Mouse (Mus musculus): ENCODE results near the gene Pgap3. TPM values are rescaled to one million over a fixed set of nuclear protein-coding genes. Genes with fewer than 3 reads are reported as not detected.

Gene Pgap3
- polyA plus RNA-seq, 1 experiment from 2014 or later = 6.1 TPM

DNA sequence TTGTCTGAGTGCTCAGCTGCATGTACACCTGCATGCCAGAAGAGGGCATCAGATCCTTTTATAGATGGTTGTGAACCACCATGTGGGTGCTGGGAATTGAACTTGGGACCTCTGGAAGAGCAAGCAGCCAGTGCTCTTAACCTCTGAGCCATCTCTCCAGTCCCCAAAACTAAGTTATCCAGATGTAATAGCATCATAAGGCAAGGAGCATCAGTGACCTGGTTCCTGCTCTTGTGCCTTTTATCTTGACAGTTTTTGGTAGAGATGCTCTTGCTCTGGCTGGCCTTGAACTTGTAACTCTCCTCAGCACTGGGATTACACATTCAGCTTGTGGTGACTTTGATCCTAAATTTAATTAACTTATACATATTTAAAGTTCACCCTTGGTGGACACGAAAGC, 43.4 kb upstream of the Pgap3 start:
- DNase-seq (ENCODE audit: low spot score) (no peak), ATAC-seq (no peak)
- Histone ChIP-seq H3K9me3 (replicated peaks; ENCODE audit: control insufficient read depth, low read length) (no peaks in the 10 kb centered on the region), H3K9ac (ENCODE audit: low read length) (no peak overlapping the region), H3K4me3 (ENCODE audit: low read depth, low read length) (no peak overlapping the region), H3K36me3 (ENCODE audit: control insufficient read depth, insufficient read depth, low read length) (no peaks in the 10 kb centered on the region), H3K27me3 (replicated peaks; ENCODE audit: control insufficient read depth, insufficient read depth, low read length) (peaks cover 27% of the 10 kb centered on the region), H3K27ac (ENCODE audit: low read depth, low read length) (no peak overlapping the region), H3K4me1 (ENCODE audit: control insufficient read depth, insufficient read depth, low read length) (no peaks in the 10 kb centered on the region), H3K4me2 (ENCODE audit: low read length) (no peak overlapping the region)
- 100% methylated on average over 1 of the region's 1 CpGs for WGBS

DNA sequence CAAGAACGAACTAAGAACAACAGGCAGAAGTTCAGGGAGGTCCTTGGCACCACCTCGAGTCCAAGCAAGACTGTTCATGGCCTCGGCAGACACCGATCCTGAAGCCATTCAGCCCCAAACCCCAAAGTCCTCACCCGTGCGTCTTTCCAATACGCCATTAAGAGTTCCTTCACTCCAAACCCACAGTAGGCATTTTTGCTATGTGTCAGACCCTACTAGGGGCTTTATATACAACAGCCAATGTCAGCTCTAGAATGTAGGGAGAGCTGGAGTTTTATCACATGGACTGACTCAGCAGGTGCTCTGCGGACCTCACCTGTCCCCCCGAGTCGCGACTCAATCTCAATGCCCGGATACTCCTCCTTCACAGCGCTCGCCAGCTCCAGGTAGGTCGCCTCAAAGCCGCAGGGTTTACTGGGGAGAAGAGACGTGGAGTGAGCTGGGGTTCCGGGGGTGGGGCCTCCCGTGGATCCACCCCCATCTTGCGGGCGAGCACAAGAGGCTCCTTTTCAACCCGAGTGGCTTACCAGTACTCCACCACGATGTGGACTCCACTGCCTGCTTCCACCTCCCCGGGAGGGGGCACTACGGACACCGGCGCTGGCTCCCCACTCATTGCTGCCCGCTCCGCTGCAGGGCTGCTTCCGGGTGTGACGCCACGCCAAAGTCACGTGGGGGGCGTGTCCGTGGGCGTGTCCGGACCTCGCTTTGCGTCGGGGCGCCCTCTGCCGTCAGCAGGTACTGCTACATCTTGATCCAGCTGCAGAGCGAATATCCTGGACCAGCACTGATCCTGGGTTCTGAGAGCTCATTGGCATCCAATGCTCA, 38.3 kb upstream of the Pgap3 start, which contains the start of gene Mien1:
Gene Mien1, minus strand, starts transcription at position 661 of the 828 bp plus-strand sequence.
- peaks cover 7% of the 10 kb centered on the region for H3K4me1 ChIP-seq (ENCODE audit: control insufficient read depth, insufficient read depth, low read length)
- ATAC-seq = peak; percentile 95
- H3K4me2 ChIP-seq (ENCODE audit: low read length) = peak within 1 kb of the TSS; percentile 77
- H3K36me3 ChIP-seq (ENCODE audit: control insufficient read depth, insufficient read depth, low read length) = peaks cover 13% of the 10 kb centered on the region
- under 1% methylated on average over 43 of the region's 43 CpGs for WGBS
- DNase-seq (ENCODE audit: low spot score) = peak; percentile 92
- H3K27ac ChIP-seq (ENCODE audit: low read depth, low read length) = 0 out of 2 replicates have a peak within 1 kb of the TSS, but pooled peaks have one; percentile 15
- H3K9me3 ChIP-seq (replicated peaks; ENCODE audit: control insufficient read depth, low read length) = no peaks in the 10 kb centered on the region
- H3K4me3 ChIP-seq (ENCODE audit: low read depth, low read length) = peak within 1 kb of the TSS; percentile 55
- H3K9ac ChIP-seq (ENCODE audit: low read length) = peak within 1 kb of the TSS; percentile 71
- H3K27me3 ChIP-seq (replicated peaks; ENCODE audit: control insufficient read depth, insufficient read depth, low read length) = no peaks in the 10 kb centered on the region

DNA sequence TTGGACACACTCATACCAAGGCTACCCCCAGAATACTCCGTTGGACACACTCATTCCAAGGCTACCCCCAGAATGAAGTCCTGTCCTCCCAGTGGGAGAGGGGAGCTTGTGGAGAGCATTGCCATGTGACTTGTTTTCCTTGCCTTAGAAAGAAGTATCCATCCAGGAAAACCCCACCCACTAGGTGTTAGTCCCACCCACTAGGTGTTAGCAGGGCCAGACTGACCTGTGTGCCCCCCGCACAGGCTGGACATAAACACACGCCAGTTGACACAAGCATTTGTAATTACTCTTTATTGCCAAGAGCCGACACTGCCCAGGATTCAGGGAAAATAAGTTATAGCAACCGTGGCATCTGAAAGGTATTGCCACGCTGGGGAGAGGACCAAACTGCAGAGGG, 37.2 kb upstream of the Pgap3 start:
- H3K4me2 ChIP-seq (ENCODE audit: low read length) = no peak overlapping the region
- H3K27me3 ChIP-seq (replicated peaks; ENCODE audit: control insufficient read depth, insufficient read depth, low read length) = no peaks in the 10 kb centered on the region
- peaks cover 13% of the 10 kb centered on the region for H3K36me3 ChIP-seq (ENCODE audit: control insufficient read depth, insufficient read depth, low read length)
- H3K9ac ChIP-seq (ENCODE audit: low read length) = 0 out of 2 replicates have a peak overlapping the region, but pooled peaks have one; percentile 71
- H3K27ac ChIP-seq (ENCODE audit: low read depth, low read length) = no peak overlapping the region
- H3K9me3 ChIP-seq (replicated peaks; ENCODE audit: control insufficient read depth, low read length) = no peaks in the 10 kb centered on the region
- no peak overlapping the region for H3K4me3 ChIP-seq (ENCODE audit: low read depth, low read length)
- ATAC-seq (no peak), DNase-seq (ENCODE audit: low spot score) (no peak)
- H3K4me1 ChIP-seq (ENCODE audit: control insufficient read depth, insufficient read depth, low read length) = peaks cover 7% of the 10 kb centered on the region
- 91% methylated on average over 6 of the region's 6 CpGs for WGBS

DNA sequence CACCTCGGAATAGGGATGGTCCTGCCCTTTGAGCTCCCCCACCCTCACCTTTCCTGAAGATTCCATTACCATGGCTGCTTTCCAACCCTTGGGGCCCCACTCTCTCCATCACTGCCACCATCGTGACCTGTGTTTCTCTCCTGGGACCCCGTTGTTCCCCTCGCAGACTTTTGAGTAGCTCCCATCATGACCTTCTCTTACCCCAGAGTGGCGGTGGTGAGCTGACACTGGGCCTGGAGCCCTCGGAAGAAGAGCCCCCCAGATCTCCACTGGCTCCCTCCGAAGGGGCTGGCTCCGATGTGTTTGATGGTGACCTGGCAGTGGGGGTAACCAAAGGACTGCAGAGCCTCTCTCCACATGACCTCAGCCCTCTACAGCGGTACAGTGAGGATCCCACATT, 35.4 kb upstream of the Pgap3 start:
- Histone ChIP-seq H3K36me3 (ENCODE audit: control insufficient read depth, insufficient read depth, low read length) (peaks cover 13% of the 10 kb centered on the region), H3K4me3 (ENCODE audit: low read depth, low read length) (no peak overlapping the region), H3K4me2 (ENCODE audit: low read length) (no peak overlapping the region), H3K27ac (ENCODE audit: low read depth, low read length) (no peak overlapping the region), H3K4me1 (ENCODE audit: control insufficient read depth, insufficient read depth, low read length) (peaks cover 7% of the 10 kb centered on the region), H3K9ac (ENCODE audit: low read length) (no peak overlapping the region), H3K9me3 (replicated peaks; ENCODE audit: control insufficient read depth, low read length) (no peaks in the 10 kb centered on the region), H3K27me3 (replicated peaks; ENCODE audit: control insufficient read depth, insufficient read depth, low read length) (no peaks in the 10 kb centered on the region)
- DNase-seq (ENCODE audit: low spot score) = no peak
- 94% methylated on average over 9 of the region's 9 CpGs for WGBS
- no peak for ATAC-seq

DNA sequence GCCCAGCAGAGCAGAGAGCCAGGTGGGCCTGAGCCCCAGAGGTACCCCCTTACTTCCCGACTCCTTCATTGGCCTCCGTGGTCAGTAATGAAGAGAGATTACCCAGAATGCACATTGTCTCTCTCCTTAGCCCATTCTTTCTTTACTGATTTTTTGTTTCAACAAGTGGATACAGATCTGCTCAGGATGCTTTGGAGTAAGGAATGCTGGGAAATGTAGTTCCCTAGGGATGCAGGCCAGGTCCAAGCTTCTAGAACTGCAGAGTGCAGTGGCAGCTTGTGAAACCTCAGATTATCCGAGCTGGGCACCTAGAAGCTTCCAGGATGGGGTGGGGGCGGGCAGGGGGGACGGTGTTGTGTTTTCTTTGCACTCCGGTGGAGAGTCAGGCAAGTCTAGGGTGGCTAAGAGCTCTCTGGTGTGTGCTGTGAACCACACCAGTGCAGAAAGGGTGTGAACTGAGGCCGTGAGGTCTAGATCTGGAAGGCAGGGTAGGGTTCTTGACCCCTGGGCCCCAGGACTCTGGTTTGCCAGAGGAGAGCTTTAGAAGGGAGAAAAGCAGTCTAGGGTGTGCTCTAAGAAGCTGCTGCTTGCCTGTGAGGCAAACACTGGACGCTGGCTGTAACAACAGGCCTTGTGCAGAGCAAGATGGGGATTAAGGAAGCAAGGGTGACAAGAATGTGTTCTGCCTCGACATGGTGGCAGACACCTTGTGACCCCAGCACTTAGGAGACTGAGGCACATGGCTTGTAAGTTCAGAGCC, 31.6 kb upstream of the Pgap3 start:
- no peak overlapping the region for H3K9ac ChIP-seq (ENCODE audit: low read length)
- no peak overlapping the region for H3K27ac ChIP-seq (ENCODE audit: low read depth, low read length)
- no peaks in the 10 kb centered on the region for H3K9me3 ChIP-seq (replicated peaks; ENCODE audit: control insufficient read depth, low read length)
- H3K4me3 ChIP-seq (ENCODE audit: low read depth, low read length) = no peak overlapping the region
- DNase-seq (ENCODE audit: low spot score) (no peak), ATAC-seq (no peak)
- H3K27me3 ChIP-seq (replicated peaks; ENCODE audit: control insufficient read depth, insufficient read depth, low read length) = no peaks in the 10 kb centered on the region
- no peaks in the 10 kb centered on the region for H3K4me1 ChIP-seq (ENCODE audit: control insufficient read depth, insufficient read depth, low read length)
- 78% methylated on average over 9 of the region's 9 CpGs for WGBS
- no peak overlapping the region for H3K4me2 ChIP-seq (ENCODE audit: low read length)
- H3K36me3 ChIP-seq (ENCODE audit: control insufficient read depth, insufficient read depth, low read length) = peaks cover 7% of the 10 kb centered on the region

DNA sequence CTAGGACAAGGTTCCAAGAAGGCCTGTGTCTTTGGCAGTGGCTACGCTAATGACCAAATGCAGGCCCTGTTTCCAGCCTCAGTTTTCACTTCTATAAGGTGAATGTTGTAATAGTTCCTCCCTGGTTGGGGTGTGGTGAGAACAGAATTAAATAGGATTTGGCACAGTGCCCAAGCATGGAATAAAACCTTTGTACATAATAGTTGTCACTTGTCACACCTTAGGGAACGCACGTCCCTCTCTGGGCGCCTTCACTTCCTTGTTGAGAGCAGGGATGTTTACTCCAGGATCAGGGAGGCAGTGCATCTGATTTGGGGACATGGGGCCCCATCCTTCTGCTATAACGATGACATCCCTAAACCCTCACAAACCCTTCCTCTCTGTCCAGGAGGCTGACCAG, 28.1 kb upstream of the Pgap3 start:
- H3K27me3 ChIP-seq (replicated peaks; ENCODE audit: control insufficient read depth, insufficient read depth, low read length) = no peaks in the 10 kb centered on the region
- H3K4me2 ChIP-seq (ENCODE audit: low read length) = no peak overlapping the region
- WGBS = 59% methylated on average over 5 of the region's 5 CpGs
- H3K9me3 ChIP-seq (replicated peaks; ENCODE audit: control insufficient read depth, low read length) = no peaks in the 10 kb centered on the region
- DNase-seq (ENCODE audit: low spot score) (no peak), ATAC-seq (no peak)
- no peak overlapping the region for H3K4me3 ChIP-seq (ENCODE audit: low read depth, low read length)
- no peak overlapping the region for H3K27ac ChIP-seq (ENCODE audit: low read depth, low read length)
- H3K36me3 ChIP-seq (ENCODE audit: control insufficient read depth, insufficient read depth, low read length) = no peaks in the 10 kb centered on the region
- H3K9ac ChIP-seq (ENCODE audit: low read length) = no peak overlapping the region
- H3K4me1 ChIP-seq (ENCODE audit: control insufficient read depth, insufficient read depth, low read length) = no peaks in the 10 kb centered on the region

DNA sequence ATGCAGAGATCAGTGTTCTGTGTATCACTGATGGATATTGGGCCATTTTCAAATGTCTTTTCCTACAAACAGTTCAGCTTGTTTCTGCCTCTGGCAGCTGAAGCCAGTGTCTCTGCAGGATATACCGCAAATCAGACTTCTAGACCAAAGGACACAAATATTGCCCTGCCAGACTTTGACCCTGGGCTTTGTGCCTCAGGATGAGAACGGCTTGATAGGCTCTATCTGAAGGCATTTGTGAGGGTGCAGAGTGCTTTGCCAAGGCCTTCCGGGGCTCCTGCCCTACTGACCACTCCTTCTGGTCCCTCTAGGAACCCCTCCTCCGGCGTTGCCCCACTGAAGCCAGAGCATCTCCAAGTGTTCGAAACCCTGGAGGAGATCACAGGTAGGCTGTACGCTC, 26.3 kb upstream of the Pgap3 start:
- no peaks in the 10 kb centered on the region for H3K9me3 ChIP-seq (replicated peaks; ENCODE audit: control insufficient read depth, low read length)
- DNase-seq (ENCODE audit: low spot score) (no peak), ATAC-seq (no peak)
- 92% methylated on average over 7 of the region's 7 CpGs for WGBS
- no peaks in the 10 kb centered on the region for H3K36me3 ChIP-seq (ENCODE audit: control insufficient read depth, insufficient read depth, low read length)
- H3K4me1 ChIP-seq (ENCODE audit: control insufficient read depth, insufficient read depth, low read length) = no peaks in the 10 kb centered on the region
- no peaks in the 10 kb centered on the region for H3K27me3 ChIP-seq (replicated peaks; ENCODE audit: control insufficient read depth, insufficient read depth, low read length)
- no peak overlapping the region for H3K9ac ChIP-seq (ENCODE audit: low read length)
- no peak overlapping the region for H3K4me2 ChIP-seq (ENCODE audit: low read length)
- H3K4me3 ChIP-seq (ENCODE audit: low read depth, low read length) = no peak overlapping the region
- no peak overlapping the region for H3K27ac ChIP-seq (ENCODE audit: low read depth, low read length)

DNA sequence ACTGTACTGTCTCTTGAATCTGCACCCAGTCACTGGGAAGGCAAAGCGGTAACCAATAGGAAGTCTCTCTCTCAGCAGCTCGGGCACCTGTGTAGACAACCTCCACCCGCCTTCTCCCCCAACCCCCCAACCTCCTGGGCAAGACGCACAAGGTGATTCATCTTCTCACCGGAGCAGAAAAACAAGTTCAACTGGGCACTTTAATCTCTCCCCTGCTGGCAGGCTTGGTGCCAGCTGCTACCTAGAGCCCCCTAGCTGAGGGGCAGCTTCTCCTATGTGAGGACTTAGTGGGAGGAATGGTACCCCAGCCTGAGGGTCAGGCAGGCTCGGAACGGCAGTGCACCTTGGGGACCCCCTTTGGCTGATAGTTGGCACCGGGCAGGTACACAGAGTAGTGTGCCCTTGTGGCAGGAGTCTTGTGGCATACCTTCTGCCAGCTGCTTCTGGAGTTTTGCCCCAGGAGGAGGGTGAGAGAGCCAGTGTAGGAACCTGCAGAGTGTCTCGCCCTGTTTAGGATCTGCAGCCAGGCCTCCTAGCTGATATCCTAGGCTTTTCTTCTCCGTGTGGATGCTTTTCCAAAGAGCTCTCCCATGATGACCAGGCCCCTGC, 18.8 kb upstream of the Pgap3 start:
- no peak for DNase-seq (ENCODE audit: low spot score)
- Histone ChIP-seq H3K9ac (ENCODE audit: low read length) (no peak overlapping the region), H3K4me1 (ENCODE audit: control insufficient read depth, insufficient read depth, low read length) (no peaks in the 10 kb centered on the region), H3K27me3 (replicated peaks; ENCODE audit: control insufficient read depth, insufficient read depth, low read length) (no peaks in the 10 kb centered on the region), H3K4me2 (ENCODE audit: low read length) (no peak overlapping the region), H3K36me3 (ENCODE audit: control insufficient read depth, insufficient read depth, low read length) (no peaks in the 10 kb centered on the region), H3K4me3 (ENCODE audit: low read depth, low read length) (no peak overlapping the region), H3K9me3 (replicated peaks; ENCODE audit: control insufficient read depth, low read length) (no peaks in the 10 kb centered on the region), H3K27ac (ENCODE audit: low read depth, low read length) (no peak overlapping the region)
- ATAC-seq = no peak
- 85% methylated on average over 10 of the region's 10 CpGs for WGBS

Data from forebrain, embryonic 14.5 days (tissue).